Mouse (Mus musculus): ENCODE data around the gene Slc9a2.
"Not testable (repeated sequence)": the region's sequence is repeated elsewhere in the genome, so short reads cannot be mapped to it uniquely, and the experiment has no call there.

Gene Slc9a2

GRCm38 (mm10) chr1:40726051-40726450 is 45.7 kb downstream of the Slc9a2 start:
- no peak for DNase-seq

- no peak for DNase-seq
These were observed 47.0 kb downstream of the Slc9a2 start for GRCm38 (mm10) chr1:40727404-40727803.

- DNase-seq, result no peak
These were observed 48.3 kb downstream of the Slc9a2 start for GRCm38 (mm10) chr1:40728636-40729035.

- no peak for DNase-seq
These were observed 57.3 kb downstream of the Slc9a2 start for GRCm38 (mm10) chr1:40737671-40738070.

GRCm38 (mm10) chr1:40738246-40738645 is 57.9 kb downstream of the Slc9a2 start:
- DNase-seq, result not testable (repeated sequence)

GRCm38 (mm10) chr1:40740739-40741138 is 60.4 kb downstream of the Slc9a2 start:
- DNase-seq, result no peak

GRCm38 (mm10) chr1:40746089-40746488 is 65.7 kb downstream of the Slc9a2 start:
- no peak for DNase-seq

- DNase-seq, result no peak
These were observed 79.5 kb downstream of the Slc9a2 start for GRCm38 (mm10) chr1:40759751-40760445.

- no peak for DNase-seq
These were observed 83.7 kb downstream of the Slc9a2 start for GRCm38 (mm10) chr1:40764042-40764441.

GRCm38 (mm10) chr1:40764701-40765275 is 84.4 kb downstream of the Slc9a2 start:
- DNase-seq, result no peak

GRCm38 (mm10) chr1:40765521-40765920 is 85.1 kb downstream of the Slc9a2 start:
- DNase-seq, result no peak

- DNase-seq, result no peak
These were observed 87.2 kb downstream of the Slc9a2 start for GRCm38 (mm10) chr1:40767588-40767987.

GRCm38 (mm10) chr1:40768606-40769005 is 88.2 kb downstream of the Slc9a2 start:
- peak; percentile 42 for DNase-seq

- no peak for DNase-seq
These were observed 89.0 kb downstream of the Slc9a2 start for GRCm38 (mm10) chr1:40769331-40769894.

- DNase-seq, result no peak
These were observed 91.0 kb downstream of the Slc9a2 start for GRCm38 (mm10) chr1:40771196-40771970.

- DNase-seq, result no peak
These were observed 92.9 kb downstream of the Slc9a2 start for GRCm38 (mm10) chr1:40773234-40773633.

GRCm38 (mm10) chr1:40774040-40774439 is 93.7 kb downstream of the Slc9a2 start:
- no peak for DNase-seq

GRCm38 (mm10) chr1:40776102-40776501 is 95.7 kb downstream of the Slc9a2 start:
- DNase-seq, result no peak

- no peak for DNase-seq
These were observed 96.4 kb downstream of the Slc9a2 start for GRCm38 (mm10) chr1:40776763-40777162.

GRCm38 (mm10) chr1:40783450-40783849 is 103.1 kb downstream of the Slc9a2 start:
- DNase-seq, result no peak

GRCm38 (mm10) chr1:40784306-40784705 is 103.9 kb downstream of the Slc9a2 start:
- DNase-seq, result no peak

GRCm38 (mm10) chr1:40785876-40786445 is 105.6 kb downstream of the Slc9a2 start:
- no peak for DNase-seq

- DNase-seq, result peak; percentile 6
These were observed 108.6 kb downstream of the Slc9a2 start for GRCm38 (mm10) chr1:40788956-40789355.
